Mouse (Mus musculus) cerebellum, adult 18-20 months (tissue): ENCODE measurements around the gene Atp2c2.

ENCODE experiments used
- DNase-seq, 2 experiments: peaks; one replicate each; pipeline ENCODE4 v3.0.0; 2021

Atp2c2 gene

GRCm38 (mm10) chr8:119699549-119700134, at the start of gene Atp2c2:
TSS of gene Atp2c2 (plus strand) at chr8:119700009.
- DNase-seq, result no peak

GRCm38 (mm10) chr8:119651324-119651723, 48.5 kb upstream of the Atp2c2 start:
- DNase-seq, result no peak

DNA sequence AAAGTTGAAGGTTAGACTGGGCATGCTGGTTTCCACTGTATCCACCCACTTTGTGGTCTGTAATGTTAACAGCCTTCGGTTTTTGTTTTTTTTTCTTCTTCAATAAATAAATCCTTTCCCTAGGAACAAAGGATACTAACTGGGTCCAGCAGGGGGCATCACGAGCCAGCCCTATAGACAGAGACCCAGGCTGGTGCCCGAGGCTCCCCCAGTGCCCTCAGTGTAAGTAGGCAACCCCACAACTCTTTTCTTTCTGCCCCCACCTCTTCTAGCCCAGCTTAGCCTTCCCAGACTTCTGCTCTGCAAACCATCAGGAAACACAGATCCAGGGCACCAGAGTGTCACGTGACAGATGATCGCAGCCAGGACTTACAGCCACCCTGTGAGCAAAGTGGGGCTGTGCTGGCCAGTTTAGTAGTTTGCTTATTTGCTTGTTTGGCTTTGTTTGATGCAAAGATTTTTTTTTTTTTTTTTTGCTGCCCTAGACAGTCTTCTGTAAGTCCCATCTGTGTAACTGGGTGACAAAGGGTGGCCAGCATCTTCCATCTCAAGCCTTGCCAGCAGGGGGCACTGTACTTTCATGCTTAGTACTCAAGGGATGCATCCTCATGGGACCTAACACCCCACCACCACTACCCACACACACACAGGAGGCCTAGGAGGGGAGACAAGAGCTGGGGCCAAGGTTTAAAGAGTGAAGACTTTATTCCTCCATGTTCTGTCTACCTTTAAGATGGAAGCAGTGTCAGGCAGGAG, 42.9 kb upstream of the Atp2c2 start:
- DNase-seq, result no peak

DNA sequence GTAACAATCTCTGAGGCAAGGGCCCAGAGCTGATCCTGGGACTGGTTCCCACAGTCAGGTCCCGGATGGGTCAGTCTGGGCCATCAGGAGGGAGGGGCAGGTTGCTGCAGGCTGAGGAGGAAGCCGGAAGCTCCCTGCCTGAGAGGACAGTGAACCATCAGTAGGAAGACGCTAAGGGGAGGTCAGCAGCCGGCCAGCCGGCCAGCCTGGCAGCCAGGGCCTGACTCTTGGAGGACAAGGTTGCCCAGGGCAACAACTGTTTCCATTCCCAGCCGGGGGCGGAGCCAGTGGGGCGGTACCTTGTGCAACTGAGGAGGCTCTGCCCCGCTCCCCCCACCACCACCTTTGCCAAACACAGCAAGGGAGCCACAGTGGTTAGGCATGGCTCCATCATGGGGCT, 38.7 kb upstream of the Atp2c2 start:
- DNase-seq, result peak; percentile 21 to 34

DNA sequence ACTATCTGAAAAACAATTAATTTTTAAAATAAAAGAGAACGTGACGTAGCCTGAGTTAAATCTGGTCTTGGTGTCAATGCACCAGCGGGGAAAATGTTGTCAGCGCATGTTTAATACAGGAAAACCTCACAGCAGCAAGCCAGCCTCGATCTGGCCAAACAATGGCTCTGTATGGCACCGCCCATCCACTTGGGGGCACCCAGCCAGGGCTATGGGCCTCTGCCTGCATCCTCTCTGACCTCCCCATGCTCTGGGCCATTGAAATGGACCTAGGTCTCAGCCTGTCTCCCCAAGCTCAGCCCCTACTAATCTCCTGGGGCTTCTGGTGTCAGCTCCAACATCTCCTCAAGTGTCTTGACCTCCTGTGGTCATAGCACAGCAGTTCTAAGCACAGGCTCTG, 37.9 kb upstream of the Atp2c2 start:
- DNase-seq, result no peak

GRCm38 (mm10) chr8:119663440-119663839, 36.4 kb upstream of the Atp2c2 start:
- DNase-seq, result no peak

DNA sequence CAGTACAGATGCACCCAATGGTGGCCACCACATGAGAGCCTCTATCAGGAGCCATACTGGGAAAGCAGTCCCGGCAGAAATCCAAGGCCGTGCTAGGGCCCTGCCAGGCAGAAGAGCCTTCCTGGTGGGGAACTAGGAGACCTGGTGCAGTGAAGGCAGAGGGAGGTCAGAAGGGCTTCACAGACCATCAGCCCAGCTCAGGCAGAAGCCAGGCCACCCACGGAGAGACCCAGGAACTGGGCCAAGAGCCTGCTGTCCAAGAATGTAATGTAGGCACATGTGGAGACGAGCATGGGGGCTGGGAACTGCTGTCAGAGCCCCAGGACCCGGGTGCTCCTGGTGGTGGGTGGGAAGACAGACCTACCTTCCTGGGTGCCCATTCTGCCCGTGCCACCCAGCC, 34.5 kb upstream of the Atp2c2 start:
- no peak for DNase-seq

DNA sequence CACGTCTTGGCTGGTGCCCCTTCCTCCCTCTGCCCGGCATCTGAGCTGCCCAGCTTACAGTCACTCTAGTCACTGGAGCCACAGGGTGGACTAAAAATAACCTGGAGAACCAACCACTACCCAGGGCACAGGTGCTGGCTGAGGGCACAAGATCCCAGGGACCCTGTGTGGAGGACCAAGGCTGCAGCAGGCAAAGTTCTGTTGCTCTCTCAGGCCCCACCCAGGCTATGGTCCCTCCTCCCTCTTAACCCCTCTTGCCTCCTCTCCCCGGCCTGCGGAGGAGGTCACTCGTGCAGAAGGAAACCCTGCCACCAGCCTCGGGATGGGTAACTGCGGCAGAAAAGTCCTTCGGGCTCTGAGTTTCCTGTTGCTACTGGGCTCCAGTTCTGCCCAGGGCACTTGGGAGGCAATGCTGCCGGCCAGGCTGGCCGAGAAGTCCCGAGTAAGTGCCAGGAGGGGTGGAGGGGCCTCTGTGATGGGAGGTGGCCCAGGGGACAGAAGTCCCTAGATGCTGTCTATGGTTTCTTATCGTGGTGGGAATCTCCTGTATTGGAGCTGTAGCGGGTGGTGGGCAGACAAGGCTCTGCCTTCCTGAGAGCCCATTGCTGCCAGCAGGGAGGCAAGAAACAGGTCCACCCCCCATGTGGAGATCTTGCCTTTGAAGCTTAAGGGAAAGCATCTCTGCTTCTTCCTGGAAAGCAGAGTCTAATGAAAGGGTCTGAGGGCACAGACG, 33.4 kb upstream of the Atp2c2 start, which contains the start of gene Wfdc1:
Gene Wfdc1, plus strand, starts transcription at position 147 of the 733 bp plus-strand sequence.
- DNase-seq, result no peak

- DNase-seq, result no peak
These were observed 31.4 kb upstream of the Atp2c2 start for GRCm38 (mm10) chr8:119668447-119668846.

- no peak for DNase-seq
These were observed 30.5 kb upstream of the Atp2c2 start for GRCm38 (mm10) chr8:119669284-119669683.

DNA sequence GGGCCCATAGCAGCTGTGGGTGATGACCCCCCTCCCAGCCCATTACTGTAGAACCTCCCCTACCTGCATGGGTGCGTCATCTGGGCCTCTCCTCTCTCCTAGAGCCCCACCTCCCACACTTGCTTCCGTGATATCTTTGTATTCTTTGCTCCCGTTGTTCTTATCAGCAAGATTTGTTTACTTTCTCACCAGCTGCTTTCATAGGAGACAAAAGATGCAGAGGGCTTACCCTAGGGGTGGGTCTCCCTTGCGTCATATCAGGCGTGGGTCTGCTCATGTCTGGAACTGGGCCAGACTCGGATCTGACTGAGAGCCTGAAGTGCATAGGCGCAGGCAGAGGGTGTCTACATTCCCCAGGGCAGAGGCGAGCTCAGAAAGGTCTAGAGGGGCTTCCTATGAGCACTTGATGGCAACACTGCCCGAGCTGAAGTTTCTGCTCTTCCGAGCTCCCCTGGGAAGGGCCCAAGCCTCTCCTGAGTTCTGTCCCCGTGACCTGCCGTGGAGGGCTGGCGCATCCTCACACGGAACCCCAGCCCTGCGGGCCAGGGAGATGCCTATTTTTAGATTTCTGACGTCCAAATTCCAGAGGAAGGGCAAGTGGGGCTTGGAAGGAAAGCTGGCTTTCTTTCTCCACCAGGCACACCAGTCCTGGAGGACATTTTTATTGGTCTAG, 29.3 kb upstream of the Atp2c2 start:
- no peak for DNase-seq

DNA sequence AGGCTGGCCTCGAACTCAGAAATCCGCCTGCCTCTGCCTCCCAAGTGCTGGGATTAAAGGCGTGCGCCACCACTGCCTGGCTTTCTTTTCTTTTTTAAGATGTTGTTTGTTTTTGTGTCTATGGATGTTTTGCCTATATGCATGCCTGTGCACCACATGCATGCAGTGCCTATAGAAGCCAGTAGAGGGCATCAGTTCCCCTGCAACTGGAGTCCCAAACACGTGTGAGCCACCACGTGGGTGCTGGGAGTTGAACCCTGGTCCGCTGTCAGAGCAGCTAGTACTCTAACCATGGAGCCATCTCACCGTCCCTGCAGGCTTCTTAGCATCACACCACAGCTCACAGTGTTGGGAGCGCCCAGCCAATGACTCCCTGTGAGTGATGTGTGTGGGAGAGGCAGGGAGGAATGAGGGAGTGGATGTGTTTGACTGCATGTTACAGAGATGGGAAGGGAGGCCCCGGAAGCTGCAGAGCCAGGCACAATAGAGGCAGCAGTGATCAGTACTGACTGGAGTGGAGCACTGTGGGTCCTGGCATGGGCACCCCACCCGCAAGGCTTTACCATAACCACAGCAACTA, 25.7 kb upstream of the Atp2c2 start:
- DNase-seq, result no peak

DNA sequence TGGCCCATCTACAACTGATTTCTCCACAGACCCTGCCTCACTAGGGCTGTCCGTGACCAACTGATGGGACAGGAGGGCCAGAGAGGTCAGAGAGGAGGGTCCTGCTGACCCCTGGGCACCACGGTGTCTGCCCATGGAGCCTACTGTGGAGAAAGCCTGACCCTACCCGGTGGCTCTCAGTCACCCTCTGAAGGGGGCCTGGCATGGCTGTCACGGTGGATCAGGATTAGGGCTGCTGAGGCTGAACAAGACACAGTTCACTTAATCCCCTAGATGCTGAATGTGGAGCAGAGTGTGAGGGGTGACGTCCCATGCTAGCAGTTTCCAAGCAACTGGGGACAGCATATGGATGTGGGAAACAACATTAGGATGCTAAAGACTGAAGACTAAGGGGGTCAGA, 24.4 kb upstream of the Atp2c2 start:
- DNase-seq, result no peak

- peak; percentile 83 to 87 for DNase-seq
These were observed 23.4 kb upstream of the Atp2c2 start for GRCm38 (mm10) chr8:119676389-119676788.

DNA sequence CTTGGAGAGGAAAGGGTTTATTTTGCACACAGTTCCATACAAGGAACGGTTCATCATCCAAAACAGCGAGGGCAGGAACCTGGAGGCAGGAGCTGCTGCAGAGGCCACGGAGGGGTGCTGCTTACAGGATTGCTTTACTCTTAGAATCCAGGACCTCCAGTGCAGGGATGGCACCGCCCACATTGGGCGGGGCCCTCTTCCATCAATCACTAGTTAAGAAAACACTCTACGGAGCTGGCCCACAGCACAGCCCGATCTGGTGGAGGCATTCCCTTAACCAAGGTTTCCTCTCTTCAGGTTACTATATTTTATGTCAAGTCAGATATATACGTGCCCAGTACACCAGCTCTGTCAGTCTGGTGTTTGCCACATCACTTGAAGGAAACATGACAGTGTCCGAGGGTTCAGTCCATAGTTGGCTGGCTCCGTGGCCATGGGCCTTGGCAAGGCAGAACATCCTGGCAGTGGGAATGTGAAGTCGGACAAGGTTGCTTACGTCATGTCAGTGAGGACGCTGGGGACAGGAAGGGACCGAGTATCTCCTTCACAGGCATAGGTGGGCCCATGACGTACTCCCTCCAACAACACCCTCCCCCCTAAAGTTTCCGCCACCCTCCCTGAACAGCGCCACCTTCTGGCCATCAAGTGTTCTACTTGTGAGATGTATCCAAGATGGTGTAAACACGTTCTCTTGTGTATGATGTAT, 21.5 kb upstream of the Atp2c2 start:
- DNase-seq, result no peak

DNA sequence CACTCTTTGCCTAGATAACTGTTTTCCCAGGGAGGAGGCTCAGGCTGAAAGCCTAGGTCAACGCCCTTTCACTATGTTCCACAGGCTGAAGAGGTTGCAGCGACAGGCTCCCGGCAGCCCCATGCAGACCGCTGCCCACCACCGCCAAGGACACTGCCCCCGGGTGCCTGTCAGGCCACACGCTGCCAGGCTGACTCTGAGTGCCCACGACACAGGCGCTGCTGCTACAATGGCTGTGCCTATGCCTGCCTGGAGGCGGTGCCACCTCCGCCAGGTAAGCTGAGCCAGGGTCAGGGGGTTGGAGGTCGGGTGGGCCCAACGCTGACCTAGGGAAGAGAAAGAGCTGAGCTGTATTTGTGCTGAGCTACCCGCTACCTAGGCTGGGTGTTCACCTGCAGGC, 20.6 kb upstream of the Atp2c2 start:
- no peak for DNase-seq

DNA sequence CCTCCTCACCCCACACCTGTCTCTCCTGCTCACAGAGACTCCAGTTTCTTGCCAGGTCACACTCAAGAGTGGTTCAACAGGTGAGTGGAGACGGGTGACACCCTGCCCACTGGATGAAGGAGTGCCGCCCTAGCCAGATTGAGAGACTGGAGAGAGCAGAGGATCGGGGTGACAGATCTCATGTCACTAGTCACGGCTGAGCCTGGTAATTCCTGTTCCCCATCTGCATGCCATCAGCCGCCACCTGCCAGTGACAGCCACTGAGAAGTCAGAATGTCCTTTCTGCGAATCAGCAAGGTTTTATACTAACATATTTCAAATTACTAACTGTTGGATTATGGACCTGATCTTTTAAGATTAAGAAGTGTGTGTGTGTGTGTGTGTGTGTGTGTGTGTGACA, 9.2 kb upstream of the Atp2c2 start:
- no peak for DNase-seq

DNA sequence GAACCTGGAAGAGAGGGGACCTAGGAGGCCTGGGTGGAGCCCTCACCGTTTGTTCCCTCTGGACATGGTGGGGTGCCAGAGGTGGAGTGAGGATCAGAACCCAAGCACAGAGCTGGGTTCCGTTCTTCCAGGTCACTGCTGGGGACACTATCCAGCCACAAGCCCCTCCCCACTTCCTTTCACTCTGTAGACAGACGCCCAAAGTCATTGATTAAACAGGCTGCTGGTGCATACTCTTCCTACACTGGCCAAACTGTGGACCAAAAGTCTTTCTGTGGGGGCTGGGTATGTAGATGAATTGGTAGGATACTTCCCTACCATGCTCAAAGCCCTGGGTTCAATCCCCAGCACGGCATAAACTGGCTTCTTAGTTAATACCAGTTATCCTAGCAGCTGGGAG, 7.8 kb upstream of the Atp2c2 start:
- DNase-seq, result no peak

GRCm38 (mm10) chr8:119694696-119695095, 5.1 kb upstream of the Atp2c2 start:
- DNase-seq, result no peak

- no peak for DNase-seq
These were observed 2.6 kb upstream of the Atp2c2 start for GRCm38 (mm10) chr8:119697163-119697562.

DNA sequence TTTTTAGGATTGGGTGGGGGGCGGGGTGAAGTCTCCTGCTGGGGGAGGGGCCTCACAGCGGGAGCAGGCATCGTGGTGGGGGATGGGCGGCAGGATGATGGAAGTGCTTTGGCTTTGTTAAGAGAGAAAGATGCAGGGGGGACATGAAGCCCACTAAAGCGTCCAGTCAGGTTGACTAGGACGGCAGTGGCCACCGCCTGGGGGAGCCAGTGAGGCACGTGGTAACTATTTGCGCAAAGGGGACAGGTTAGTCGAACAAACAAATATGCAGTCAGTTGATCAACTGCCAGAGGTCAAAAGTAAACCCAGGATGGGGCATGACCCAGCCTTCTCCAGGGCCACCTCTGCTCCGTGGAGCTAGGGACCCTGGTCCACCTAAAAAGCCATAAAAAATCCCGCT, 849 bp upstream of the Atp2c2 start:
- DNase-seq, result peak; percentile 37 to 43

- no peak for DNase-seq
These were observed 3.2 kb downstream of the Atp2c2 start for GRCm38 (mm10) chr8:119702965-119703364.
